Mouse (Mus musculus) hindbrain, embryonic 15.5 days (tissue): ENCODE results near the gene Slc9a2. TPM values are rescaled to one million over a fixed set of nuclear protein-coding genes. Genes with fewer than 3 reads are reported as not detected.
A peak's percentile ranks its signal among the peaks of the same experiment; 100 is the strongest.

Experiments
- ATAC-seq: fragments of 200-750 bp; cut with Nextera tagmentation; 2 replicates; pipeline ENCODE4 v1.8.0; 2017; ENCODE audit warnings: low read depth, moderate number of reproducible peaks, moderate TSS enrichment; ENCODE audit not compliant: low FRiP score
- H3K27ac ChIP-seq: fragments of 300-500 bp; sonication (generic); replicated peaks from 2 replicates; pipeline ENCODE4 v1.5.1; 2015; ENCODE audit warnings: mild to moderate bottlenecking, inconsistent platforms
- H3K27me3 ChIP-seq: fragments of 300-500 bp; sonication (generic); 2 replicates; pipeline ENCODE4 v1.6.1; 2015; ENCODE audit warnings: control low read depth, inconsistent platforms
- H3K36me3 ChIP-seq: fragments of 300-500 bp; sonication (generic); 2 replicates; pipeline ENCODE4 v1.6.1; 2015; ENCODE audit warnings: control low read depth, inconsistent platforms
- H3K4me1 ChIP-seq: fragments of 300-500 bp; sonication (generic); replicated peaks from 2 replicates; pipeline ENCODE4 v1.6.1; 2015; ENCODE audit warnings: control low read depth, inconsistent platforms
- H3K4me2 ChIP-seq: fragments of 300-500 bp; sonication (generic); 2 replicates; pipeline ENCODE4 v1.6.1; 2015; ENCODE audit warnings: moderate library complexity, mild to moderate bottlenecking, inconsistent platforms
- H3K4me3 ChIP-seq: fragments of 300-500 bp; sonication (generic); 2 replicates; pipeline ENCODE4 v1.5.1; 2015; ENCODE audit warnings: mild to moderate bottlenecking, inconsistent platforms
- H3K9ac ChIP-seq: fragments of 300-500 bp; sonication (generic); 2 replicates; pipeline ENCODE4 v1.6.1; 2015; ENCODE audit warnings: inconsistent platforms
- H3K9me3 ChIP-seq: fragments of 300-500 bp; sonication (generic); 2 replicates; pipeline ENCODE4 v1.6.1; 2016; ENCODE audit warnings: control low read depth, inconsistent platforms
- WGBS: fragments of 180-500 bp; shearing (Covaris S2); methylation state at CpG from one replicate; pipeline ENCODE4 v1.1.7; 2015; 5-methylcytosine and 5-hydroxymethylcytosine counted together
- polyA plus RNA-seq: library from polyadenylated mRNA; unstranded; fragments of >200 nt; fragmentation: Nextera tagmentation; extraction: Ambion mirVana; gene quantifications from 2 replicates; pipeline ENCODE4 v1.2.1, GENCODE M21; 2015

The Slc9a2 gene
- polyA plus RNA-seq: 0.39 and 0.62 TPM in 2 replicates

GRCm38 (mm10) chr1:40680067-40680867 lies at the start of gene Slc9a2:
Gene Slc9a2, plus strand, starts transcription at chr1:40680574.
- 2% methylated on average over 25 of the region's 25 CpGs for WGBS
- Histone ChIP-seq H3K4me2 (peak within 1 kb of the TSS; percentile 99), H3K9me3 (no peaks in the 10 kb centered on the region), H3K4me1 (peaks cover 21% of the 10 kb centered on the region), H3K36me3 (no peaks in the 10 kb centered on the region), H3K27me3 (peaks cover 52% of the 10 kb centered on the region), H3K9ac (peak within 1 kb of the TSS; percentile 45), H3K4me3 (peak within 1 kb of the TSS; percentile 57), H3K27ac (no peak within 1 kb of the TSS)
- ATAC-seq: no peak

- Histone ChIP-seq H3K36me3 (no peaks in the 10 kb centered on the region), H3K9me3 (no peaks in the 10 kb centered on the region), H3K27ac (no peak overlapping the region), H3K9ac (no peak overlapping the region), H3K4me3 (no peak overlapping the region), H3K4me1 (no peaks in the 10 kb centered on the region), H3K27me3 (no peaks in the 10 kb centered on the region), H3K4me2 (no peak overlapping the region)
- 62% methylated on average over 2 of the region's 2 CpGs for WGBS
- no peak for ATAC-seq
These were observed 47.8 kb upstream of the Slc9a2 start for GRCm38 (mm10) chr1:40632407-40633062.

GRCm38 (mm10) chr1:40634608-40635007 lies 45.8 kb upstream of the Slc9a2 start:
- no peak overlapping the region for H3K4me3 ChIP-seq
- no peak for ATAC-seq
- no peak overlapping the region for H3K9ac ChIP-seq
- H3K9me3 ChIP-seq: no peaks in the 10 kb centered on the region
- no peaks in the 10 kb centered on the region for H3K36me3 ChIP-seq
- 57% methylated on average over 4 of the region's 4 CpGs for WGBS
- H3K4me1 ChIP-seq: no peaks in the 10 kb centered on the region
- no peak overlapping the region for H3K27ac ChIP-seq
- no peak overlapping the region for H3K4me2 ChIP-seq
- no peaks in the 10 kb centered on the region for H3K27me3 ChIP-seq

GRCm38 (mm10) chr1:40648234-40648633 lies 32.1 kb upstream of the Slc9a2 start:
- no peak for ATAC-seq
- no peaks in the 10 kb centered on the region for H3K4me1 ChIP-seq
- no peaks in the 10 kb centered on the region for H3K27me3 ChIP-seq
- H3K27ac ChIP-seq: no peak overlapping the region
- 86% methylated on average over 2 of the region's 2 CpGs for WGBS
- H3K36me3 ChIP-seq: no peaks in the 10 kb centered on the region
- H3K9me3 ChIP-seq: no peaks in the 10 kb centered on the region
- H3K4me3 ChIP-seq: no peak overlapping the region
- no peak overlapping the region for H3K4me2 ChIP-seq
- H3K9ac ChIP-seq: no peak overlapping the region

- no peak overlapping the region for H3K9ac ChIP-seq
- WGBS: 81% methylated on average over 6 of the region's 6 CpGs
- no peaks in the 10 kb centered on the region for H3K9me3 ChIP-seq
- H3K4me2 ChIP-seq: no peak overlapping the region
- no peak overlapping the region for H3K27ac ChIP-seq
- ATAC-seq: no peak
- no peaks in the 10 kb centered on the region for H3K4me1 ChIP-seq
- no peaks in the 10 kb centered on the region for H3K27me3 ChIP-seq
- H3K36me3 ChIP-seq: no peaks in the 10 kb centered on the region
- no peak overlapping the region for H3K4me3 ChIP-seq
These were observed 29.4 kb upstream of the Slc9a2 start for GRCm38 (mm10) chr1:40650803-40651497.

- WGBS: 84% methylated on average over 4 of the region's 4 CpGs
- H3K4me3 ChIP-seq: no peak overlapping the region
- H3K9ac ChIP-seq: no peak overlapping the region
- H3K4me2 ChIP-seq: no peak overlapping the region
- H3K4me1 ChIP-seq: no peaks in the 10 kb centered on the region
- H3K27ac ChIP-seq: no peak overlapping the region
- H3K27me3 ChIP-seq: no peaks in the 10 kb centered on the region
- H3K36me3 ChIP-seq: no peaks in the 10 kb centered on the region
- H3K9me3 ChIP-seq: no peaks in the 10 kb centered on the region
- ATAC-seq: no peak
These were observed 23.3 kb upstream of the Slc9a2 start for GRCm38 (mm10) chr1:40657035-40657434.

- no peaks in the 10 kb centered on the region for H3K9me3 ChIP-seq
- H3K4me3 ChIP-seq: no peak overlapping the region
- no peaks in the 10 kb centered on the region for H3K4me1 ChIP-seq
- H3K27ac ChIP-seq: no peak overlapping the region
- H3K4me2 ChIP-seq: no peak overlapping the region
- H3K27me3 ChIP-seq: no peaks in the 10 kb centered on the region
- ATAC-seq: no peak
- WGBS: 51% methylated on average over 8 of the region's 8 CpGs
- H3K36me3 ChIP-seq: no peaks in the 10 kb centered on the region
- no peak overlapping the region for H3K9ac ChIP-seq
These were observed 22.3 kb upstream of the Slc9a2 start for GRCm38 (mm10) chr1:40657978-40658496.

GRCm38 (mm10) chr1:40659017-40659416 lies 21.4 kb upstream of the Slc9a2 start:
- Histone ChIP-seq H3K36me3 (no peaks in the 10 kb centered on the region), H3K27ac (no peak overlapping the region), H3K9me3 (no peaks in the 10 kb centered on the region), H3K27me3 (no peaks in the 10 kb centered on the region), H3K4me2 (no peak overlapping the region), H3K9ac (no peak overlapping the region), H3K4me3 (no peak overlapping the region), H3K4me1 (no peaks in the 10 kb centered on the region)
- 66% methylated on average over 12 of the region's 12 CpGs for WGBS
- no peak for ATAC-seq

- H3K27ac ChIP-seq: no peak overlapping the region
- no peaks in the 10 kb centered on the region for H3K4me1 ChIP-seq
- ATAC-seq: no peak
- H3K4me2 ChIP-seq: no peak overlapping the region
- no peaks in the 10 kb centered on the region for H3K36me3 ChIP-seq
- WGBS: 69% methylated on average over 9 of the region's 9 CpGs
- H3K9me3 ChIP-seq: no peaks in the 10 kb centered on the region
- H3K4me3 ChIP-seq: no peak overlapping the region
- H3K27me3 ChIP-seq: no peaks in the 10 kb centered on the region
- no peak overlapping the region for H3K9ac ChIP-seq
These were observed 20.9 kb upstream of the Slc9a2 start for GRCm38 (mm10) chr1:40659496-40659895.

- Histone ChIP-seq H3K4me1 (no peaks in the 10 kb centered on the region), H3K4me2 (no peak overlapping the region), H3K9me3 (no peaks in the 10 kb centered on the region), H3K9ac (no peak overlapping the region), H3K27me3 (no peaks in the 10 kb centered on the region), H3K4me3 (no peak overlapping the region), H3K27ac (no peak overlapping the region), H3K36me3 (no peaks in the 10 kb centered on the region)
- no peak for ATAC-seq
- 95% methylated on average over 6 of the region's 6 CpGs for WGBS
These were observed 19.5 kb upstream of the Slc9a2 start for GRCm38 (mm10) chr1:40660838-40661237.

- no peak overlapping the region for H3K27ac ChIP-seq
- no peaks in the 10 kb centered on the region for H3K36me3 ChIP-seq
- no peak overlapping the region for H3K4me2 ChIP-seq
- no peak overlapping the region for H3K9ac ChIP-seq
- no peaks in the 10 kb centered on the region for H3K27me3 ChIP-seq
- H3K9me3 ChIP-seq: no peaks in the 10 kb centered on the region
- no peak for ATAC-seq
- no peaks in the 10 kb centered on the region for H3K4me1 ChIP-seq
- H3K4me3 ChIP-seq: no peak overlapping the region
- 48% methylated on average over 12 of the region's 12 CpGs for WGBS
These were observed 14.7 kb upstream of the Slc9a2 start for GRCm38 (mm10) chr1:40665401-40666370.
